ENCODE assay signal across 17 mouse cellular contexts in the genomic region with DNA sequence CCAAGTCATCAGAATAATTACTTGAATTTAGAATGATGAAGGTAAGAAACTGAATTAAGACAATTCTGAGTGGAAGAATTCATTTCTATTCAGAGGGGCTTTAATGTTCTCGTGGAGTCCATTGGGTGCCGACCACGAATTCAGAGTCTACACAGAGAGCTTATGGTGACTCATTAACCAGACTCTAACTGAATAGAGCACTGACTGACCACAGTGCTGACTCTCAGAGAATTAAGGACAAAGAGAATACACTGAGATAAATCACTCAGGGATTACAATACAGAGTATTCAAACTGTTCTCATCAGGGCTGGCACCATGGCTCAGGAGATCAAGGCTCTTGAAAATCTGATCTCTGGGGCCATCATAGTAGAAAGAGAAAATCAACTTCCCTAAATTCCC.
"Had no signal": no experiment of that assay in that cellular context is flagged by ENCODE, and none has a peak within 500 bp of the region (broad histone marks: within the 10 kb centered on the region; RNA-seq: fewer than 3 reads in every experiment).

No protein-coding gene starts in this region.

- H3K4me3 ChIP-seq: lung, embryonic 15.5 days; megakaryocyte, embryonic 14.5 days; midbrain, embryonic 13.5 days; midbrain, embryonic 15.5 days; neural tube, embryonic 12.5 days; stomach, embryonic 15.5 days had no signal

- ATAC-seq: lung, postnatal 0 days; midbrain, embryonic 13.5 days; midbrain, embryonic 15.5 days had no signal

- H3K4me2 ChIP-seq: lung, embryonic 15.5 days; midbrain, embryonic 11.5 days; midbrain, embryonic 13.5 days; midbrain, embryonic 15.5 days; neural tube, embryonic 12.5 days; stomach, embryonic 15.5 days had no signal

- H3K9ac ChIP-seq: lung, embryonic 15.5 days; midbrain, embryonic 13.5 days; midbrain, embryonic 15.5 days; neural tube, embryonic 12.5 days; stomach, embryonic 15.5 days had no signal

- H3K27me3 ChIP-seq: lung, embryonic 15.5 days; megakaryocyte, embryonic 14.5 days; midbrain, embryonic 13.5 days; midbrain, embryonic 15.5 days; neural tube, embryonic 12.5 days; stomach, embryonic 15.5 days had no signal

- H3K4me1 ChIP-seq: megakaryocyte, embryonic 14.5 days; midbrain, embryonic 15.5 days had no signal

- H3K9me3 ChIP-seq: lung, embryonic 15.5 days; midbrain, embryonic 13.5 days; midbrain, embryonic 15.5 days; neural tube, embryonic 12.5 days; stomach, embryonic 15.5 days had no signal

- DNase-seq: lung, adult 2 months; lung, postnatal 14 days; lung, postnatal 36 days; right cerebral cortex, postnatal 14 days; thymus, adult 2 months; thymus, postnatal 25 days; thymus, postnatal 4 days had no signal

- H3K27ac ChIP-seq: lung, embryonic 15.5 days; macrophage; midbrain, embryonic 13.5 days; midbrain, embryonic 15.5 days; neural tube, embryonic 12.5 days; stomach, embryonic 15.5 days; stomach, postnatal 0 days had no signal

- H3K36me3 ChIP-seq: lung, embryonic 15.5 days; midbrain, embryonic 13.5 days; midbrain, embryonic 15.5 days; neural tube, embryonic 12.5 days; stomach, embryonic 15.5 days had no signal
